Mouse (Mus musculus) activated CD4-positive, CD25-positive, alpha-beta regulatory T cell, adult 4 months (primary cell): ENCODE measurements at regions not wholly inside any gene's neighbourhood (a gene's known extent, or its start where the extent isn't known, plus 50 kb on each side); places are given as distances from the start of the nearest gene placed in this dataset.

Source experiments
- ATAC-seq: one replicate; pipeline ENCODE4 v1.8.0; 2017

GRCm38 (mm10) chr2:21908813-21909480, 318.4 kb upstream of the Myo3a start:
- peak; percentile 67 for ATAC-seq

GRCm38 (mm10) chr2:21909481-21909966, 317.8 kb upstream of the Myo3a start:
- peak; percentile 60 for ATAC-seq

- no peak for ATAC-seq
Observed at GRCm38 (mm10) chr2:21917804-21918690, 309.3 kb upstream of the Myo3a start.

- ATAC-seq, result no peak
Observed at GRCm38 (mm10) chr2:21919091-21919490, 308.2 kb upstream of the Myo3a start.

GRCm38 (mm10) chr2:21927656-21928055, 299.6 kb upstream of the Myo3a start:
- no peak for ATAC-seq

GRCm38 (mm10) chr2:21939993-21940392, 287.3 kb upstream of the Myo3a start:
- ATAC-seq, result no peak

- ATAC-seq, result peak; percentile 71
Observed at GRCm38 (mm10) chr2:21940797-21941487, 286.4 kb upstream of the Myo3a start.

GRCm38 (mm10) chr2:21941488-21942000, 285.8 kb upstream of the Myo3a start:
- no peak for ATAC-seq

- no peak for ATAC-seq
Observed at GRCm38 (mm10) chr2:21943676-21944075, 283.6 kb upstream of the Myo3a start.

GRCm38 (mm10) chr2:21946484-21946883, 280.8 kb upstream of the Myo3a start:
- ATAC-seq, result no peak

- ATAC-seq, result no peak
Observed at GRCm38 (mm10) chr2:21951279-21951678, 276.0 kb upstream of the Myo3a start.

GRCm38 (mm10) chr2:21956112-21956963, 271.0 kb upstream of the Myo3a start:
- no peak for ATAC-seq

- peak; percentile 96 for ATAC-seq
Observed at GRCm38 (mm10) chr2:21958365-21958764, 268.9 kb upstream of the Myo3a start.

- no peak for ATAC-seq
Observed at GRCm38 (mm10) chr2:21958802-21959201, 268.5 kb upstream of the Myo3a start.

GRCm38 (mm10) chr2:21963343-21964026, 263.8 kb upstream of the Myo3a start:
- ATAC-seq, result no peak

GRCm38 (mm10) chr2:21964027-21964605, 263.2 kb upstream of the Myo3a start:
- no peak for ATAC-seq

- ATAC-seq, result no peak
Observed at GRCm38 (mm10) chr2:21970774-21971406, 256.4 kb upstream of the Myo3a start.

- ATAC-seq, result no peak
Observed at GRCm38 (mm10) chr2:21974599-21974998, 252.7 kb upstream of the Myo3a start.

- no peak for ATAC-seq
Observed at GRCm38 (mm10) chr2:21975547-21975946, 251.8 kb upstream of the Myo3a start.

- no peak for ATAC-seq
Observed at GRCm38 (mm10) chr2:21976337-21976736, 251.0 kb upstream of the Myo3a start.
